Mouse (Mus musculus): ENCODE data around the gene Btg2. TPM values are rescaled to one million over a fixed set of nuclear protein-coding genes. Genes with fewer than 3 reads are reported as not detected.

Gene Btg2
- polyA plus RNA-seq, 1 experiment: 481 TPM

- Histone ChIP-seq H3K27me3 (ENCODE audit: control insufficient read depth, insufficient read depth, low read length) (no peaks in the 10 kb centered on the region), H3K36me3 (ENCODE audit: control insufficient read depth, insufficient read depth, low read length) (peaks cover 12% of the 10 kb centered on the region), H3K27ac (ENCODE audit: control insufficient read depth, insufficient read depth, low read length) (peak overlapping the region; percentile 73), H3K4me1 (replicated peaks; ENCODE audit: control insufficient read depth, insufficient read depth, low read length) (peaks cover 84% of the 10 kb centered on the region), H3K4me3 (ENCODE audit: control insufficient read depth, insufficient read depth, low read length) (no peak overlapping the region)
- 91% methylated on average over 8 of the region's 8 CpGs for WGBS
- TF ChIP-seq CTCF (IDR thresholded peaks at IDR 0.05; ENCODE audit: borderline replicate concordance, control insufficient read depth, extremely low read depth, insufficient read depth, low read length, poor library complexity) (no peak), POLR2A (IDR thresholded peaks at IDR 0.05; ENCODE audit: control insufficient read depth, extremely low read depth, insufficient read depth, low read length, poor library complexity) (no peak)
- no peak for DNase-seq
Measured at GRCm38 (mm10) chr1:134070099-134070669, 8.7 kb downstream of the Btg2 start.

GRCm38 (mm10) chr1:134067143-134067619, 11.7 kb downstream of the Btg2 start:
- H3K4me3 ChIP-seq (ENCODE audit: control insufficient read depth, insufficient read depth, low read length): peak overlapping the region; percentile 7; the same call in 1 of the 2 replicates
- peak; percentile 88 for DNase-seq
- H3K4me1 ChIP-seq (replicated peaks; ENCODE audit: control insufficient read depth, insufficient read depth, low read length): peaks cover 73% of the 10 kb centered on the region
- under 1% methylated on average over 8 of the region's 8 CpGs for WGBS
- TF ChIP-seq POLR2A (IDR thresholded peaks at IDR 0.05; ENCODE audit: control insufficient read depth, extremely low read depth, insufficient read depth, low read length, poor library complexity): peak; percentile 89
- no peak for TF ChIP-seq CTCF (IDR thresholded peaks at IDR 0.05; ENCODE audit: borderline replicate concordance, control insufficient read depth, extremely low read depth, insufficient read depth, low read length, poor library complexity)
- no peaks in the 10 kb centered on the region for H3K36me3 ChIP-seq (ENCODE audit: control insufficient read depth, insufficient read depth, low read length)
- no peaks in the 10 kb centered on the region for H3K27me3 ChIP-seq (ENCODE audit: control insufficient read depth, insufficient read depth, low read length)
- H3K27ac ChIP-seq (ENCODE audit: control insufficient read depth, insufficient read depth, low read length): peak overlapping the region; percentile 92

- 31% methylated on average over 3 of the region's 3 CpGs for WGBS
- DNase-seq: no peak
- H3K27ac ChIP-seq (ENCODE audit: control insufficient read depth, insufficient read depth, low read length): peak overlapping the region; percentile 84
- H3K4me1 ChIP-seq (replicated peaks; ENCODE audit: control insufficient read depth, insufficient read depth, low read length): peaks cover 72% of the 10 kb centered on the region
- TF ChIP-seq CTCF (IDR thresholded peaks at IDR 0.05; ENCODE audit: borderline replicate concordance, control insufficient read depth, extremely low read depth, insufficient read depth, low read length, poor library complexity) (no peak), POLR2A (IDR thresholded peaks at IDR 0.05; ENCODE audit: control insufficient read depth, extremely low read depth, insufficient read depth, low read length, poor library complexity) (no peak)
- no peak overlapping the region for H3K4me3 ChIP-seq (ENCODE audit: control insufficient read depth, insufficient read depth, low read length)
- no peaks in the 10 kb centered on the region for H3K27me3 ChIP-seq (ENCODE audit: control insufficient read depth, insufficient read depth, low read length)
- H3K36me3 ChIP-seq (ENCODE audit: control insufficient read depth, insufficient read depth, low read length): no peaks in the 10 kb centered on the region
Measured at GRCm38 (mm10) chr1:134066554-134066953, 12.4 kb downstream of the Btg2 start.

- Histone ChIP-seq H3K36me3 (ENCODE audit: control insufficient read depth, insufficient read depth, low read length) (no peaks in the 10 kb centered on the region), H3K27me3 (ENCODE audit: control insufficient read depth, insufficient read depth, low read length) (no peaks in the 10 kb centered on the region), H3K4me1 (replicated peaks; ENCODE audit: control insufficient read depth, insufficient read depth, low read length) (peaks cover 60% of the 10 kb centered on the region), H3K4me3 (ENCODE audit: control insufficient read depth, insufficient read depth, low read length) (no peak overlapping the region), H3K27ac (ENCODE audit: control insufficient read depth, insufficient read depth, low read length) (peak overlapping the region; percentile 84)
- peak; percentile 58 for DNase-seq
- WGBS: 2% methylated on average over 4 of the region's 4 CpGs
- TF ChIP-seq POLR2A (IDR thresholded peaks at IDR 0.05; ENCODE audit: control insufficient read depth, extremely low read depth, insufficient read depth, low read length, poor library complexity) (0 out of 2 replicates have a peak, but pooled peaks have one; percentile 32), CTCF (IDR thresholded peaks at IDR 0.05; ENCODE audit: borderline replicate concordance, control insufficient read depth, extremely low read depth, insufficient read depth, low read length, poor library complexity) (no peak)
Measured at GRCm38 (mm10) chr1:134065241-134065809, 13.6 kb downstream of the Btg2 start.

- H3K27ac ChIP-seq (ENCODE audit: control insufficient read depth, insufficient read depth, low read length): peak overlapping the region; percentile 84
- WGBS: 73% methylated on average over 2 of the region's 2 CpGs
- no peaks in the 10 kb centered on the region for H3K36me3 ChIP-seq (ENCODE audit: control insufficient read depth, insufficient read depth, low read length)
- DNase-seq: peak; percentile 48
- H3K4me3 ChIP-seq (ENCODE audit: control insufficient read depth, insufficient read depth, low read length): no peak overlapping the region
- no peaks in the 10 kb centered on the region for H3K27me3 ChIP-seq (ENCODE audit: control insufficient read depth, insufficient read depth, low read length)
- no peak for TF ChIP-seq POLR2A (IDR thresholded peaks at IDR 0.05; ENCODE audit: control insufficient read depth, extremely low read depth, insufficient read depth, low read length, poor library complexity)
- peaks cover 56% of the 10 kb centered on the region for H3K4me1 ChIP-seq (replicated peaks; ENCODE audit: control insufficient read depth, insufficient read depth, low read length)
Measured at GRCm38 (mm10) chr1:134064296-134064831, 14.6 kb downstream of the Btg2 start.

- peaks cover 51% of the 10 kb centered on the region for H3K4me1 ChIP-seq (replicated peaks; ENCODE audit: control insufficient read depth, insufficient read depth, low read length)
- H3K4me3 ChIP-seq (ENCODE audit: control insufficient read depth, insufficient read depth, low read length): peak overlapping the region; percentile 56
- DNase-seq: peak; percentile 78
- H3K27ac ChIP-seq (ENCODE audit: control insufficient read depth, insufficient read depth, low read length): peak overlapping the region; percentile 84
- no peaks in the 10 kb centered on the region for H3K27me3 ChIP-seq (ENCODE audit: control insufficient read depth, insufficient read depth, low read length)
- TF ChIP-seq CTCF (IDR thresholded peaks at IDR 0.05; ENCODE audit: borderline replicate concordance, control insufficient read depth, extremely low read depth, insufficient read depth, low read length, poor library complexity): no peak
- no peak for TF ChIP-seq POLR2A (IDR thresholded peaks at IDR 0.05; ENCODE audit: control insufficient read depth, extremely low read depth, insufficient read depth, low read length, poor library complexity)
- no peaks in the 10 kb centered on the region for H3K36me3 ChIP-seq (ENCODE audit: control insufficient read depth, insufficient read depth, low read length)
- 4% methylated on average over 9 of the region's 9 CpGs for WGBS
Measured at GRCm38 (mm10) chr1:134063773-134064125, 15.2 kb downstream of the Btg2 start.
